Mouse (Mus musculus) kidney, embryonic 14.5 days (tissue): ENCODE measurements around the gene Ubp1. TPM values are rescaled to one million over a fixed set of nuclear protein-coding genes. Genes with fewer than 3 reads are reported as not detected.

Source experiments
- ATAC-seq: fragments of 200-750 bp; cut with Nextera tagmentation; 2 replicates; pipeline ENCODE4 v1.8.0; 2017; ENCODE audit warnings: moderate number of reproducible peaks, mild to moderate bottlenecking, moderate TSS enrichment, moderate library complexity; ENCODE audit not compliant: low FRiP score, low TSS enrichment
- H3K27ac ChIP-seq: fragments of 300-500 bp; sonication (generic); 2 replicates; pipeline ENCODE4 v1.5.1; 2014; ENCODE audit warnings: low read depth, mild to moderate bottlenecking, low read length, moderate library complexity, mixed read lengths
- H3K27me3 ChIP-seq: fragments of 300-500 bp; sonication (generic); 2 replicates; pipeline ENCODE4 v1.6.1; 2014; ENCODE audit warnings: mild to moderate bottlenecking, low read length; ENCODE audit not compliant: control insufficient read depth, insufficient read depth
- H3K36me3 ChIP-seq: fragments of 300-500 bp; sonication (generic); 2 replicates; pipeline ENCODE4 v1.6.1; 2014; ENCODE audit warnings: low read length, mixed read lengths; ENCODE audit not compliant: control insufficient read depth, insufficient read depth
- H3K4me1 ChIP-seq: fragments of 300-500 bp; sonication (generic); 2 replicates; pipeline ENCODE4 v1.6.1; 2014; ENCODE audit warnings: low read length, mixed read lengths; ENCODE audit not compliant: control insufficient read depth, insufficient read depth
- H3K4me2 ChIP-seq: fragments of 300-500 bp; sonication (generic); replicated peaks from 2 replicates; pipeline ENCODE4 v1.6.1; 2014; ENCODE audit warnings: low read depth, mild to moderate bottlenecking, low read length
- H3K4me3 ChIP-seq: fragments of 300-500 bp; sonication (generic); 2 replicates; pipeline ENCODE4 v1.5.1; 2014; ENCODE audit warnings: mild to moderate bottlenecking, low read length
- H3K9ac ChIP-seq: fragments of 300-500 bp; sonication (generic); 2 replicates; pipeline ENCODE4 v1.6.1; 2014; ENCODE audit warnings: low read depth, mild to moderate bottlenecking, low read length, moderate library complexity
- H3K9me3 ChIP-seq: fragments of 300-500 bp; sonication (generic); 2 replicates; pipeline ENCODE4 v1.6.1; 2016; ENCODE audit warnings: low read length; ENCODE audit not compliant: control insufficient read depth
- WGBS: fragments of 180-500 bp; shearing (Covaris S2); extraction: QIAGEN DNeasy Blood & Tissue Kit; methylation state at CpG from one replicate; pipeline ENCODE4 v1.1.7; 2014; 5-methylcytosine and 5-hydroxymethylcytosine counted together
- polyA plus RNA-seq: library from polyadenylated mRNA; unstranded; fragments of >200 nt; fragmentation: Nextera tagmentation; extraction: Ambion mirVana; gene quantifications from 2 replicates; pipeline ENCODE4 v1.2.1, GENCODE M21; 2014

Ubp1 gene
- polyA plus RNA-seq, 1 experiment from 2014 or later: 53.9 TPM

DNA sequence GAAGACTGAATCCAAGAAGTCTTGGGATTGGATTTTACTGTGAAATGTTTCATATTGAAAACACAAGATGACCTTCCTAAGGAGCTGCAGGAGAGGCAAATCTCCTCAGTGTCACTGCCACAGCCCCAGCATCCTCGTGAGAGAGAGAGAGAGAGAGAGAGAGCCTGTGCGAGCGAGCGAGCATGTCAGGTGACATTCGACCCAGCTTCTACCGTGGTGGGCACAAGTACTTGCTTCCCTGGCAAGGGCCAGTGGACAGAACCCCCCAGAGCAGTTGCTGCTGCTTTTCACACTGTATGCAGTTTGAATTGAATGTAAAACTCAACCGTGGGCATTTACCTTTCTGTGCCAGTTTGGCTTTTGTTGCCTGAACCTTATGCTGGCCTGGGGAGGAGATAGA is 44.7 kb downstream of the Ubp1 start:
- no peaks in the 10 kb centered on the region for H3K27me3 ChIP-seq
- no peak overlapping the region for H3K4me2 ChIP-seq
- H3K4me1 ChIP-seq: 0 out of 2 replicates have a peak, but pooled peaks cover 4% of the 10 kb centered on the region
- no peaks in the 10 kb centered on the region for H3K9me3 ChIP-seq
- peaks cover 72% of the 10 kb centered on the region for H3K36me3 ChIP-seq
- H3K27ac ChIP-seq: no peak overlapping the region
- WGBS: 76% methylated on average over 7 of the region's 7 CpGs
- ATAC-seq: no peak
- no peak overlapping the region for H3K4me3 ChIP-seq
- no peak overlapping the region for H3K9ac ChIP-seq

DNA sequence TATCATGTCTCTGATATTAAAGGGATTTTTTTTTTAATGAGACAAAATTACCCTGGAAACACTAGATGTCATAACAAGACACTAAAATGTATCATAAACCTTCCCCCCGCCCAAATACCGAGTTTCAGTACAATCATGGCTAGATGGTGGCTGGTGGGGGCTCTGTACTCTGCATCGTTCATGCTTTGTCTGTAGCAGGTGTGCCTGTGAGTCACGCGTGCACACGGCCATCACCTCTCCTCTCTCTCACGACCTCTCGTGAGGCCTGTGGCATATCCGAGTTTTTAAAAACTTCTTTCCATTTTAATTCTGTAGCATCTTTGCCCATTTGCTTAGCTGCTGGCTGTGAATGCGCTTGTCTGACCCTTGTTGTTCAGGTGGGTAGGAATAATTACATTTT is 45.5 kb downstream of the Ubp1 start:
- no peak overlapping the region for H3K4me2 ChIP-seq
- WGBS: 93% methylated on average over 10 of the region's 10 CpGs
- H3K36me3 ChIP-seq: peaks cover 65% of the 10 kb centered on the region
- no peak overlapping the region for H3K9ac ChIP-seq
- no peak for ATAC-seq
- H3K4me1 ChIP-seq: 0 out of 2 replicates have a peak, but pooled peaks cover 4% of the 10 kb centered on the region
- H3K9me3 ChIP-seq: no peaks in the 10 kb centered on the region
- no peaks in the 10 kb centered on the region for H3K27me3 ChIP-seq
- no peak overlapping the region for H3K27ac ChIP-seq
- H3K4me3 ChIP-seq: no peak overlapping the region

- no peak overlapping the region for H3K27ac ChIP-seq
- H3K36me3 ChIP-seq: peaks cover 62% of the 10 kb centered on the region
- H3K9me3 ChIP-seq: no peaks in the 10 kb centered on the region
- ATAC-seq: no peak
- 70% methylated on average over 11 of the region's 11 CpGs for WGBS
- no peak overlapping the region for H3K9ac ChIP-seq
- H3K27me3 ChIP-seq: no peaks in the 10 kb centered on the region
- H3K4me1 ChIP-seq: 0 out of 2 replicates have a peak, but pooled peaks cover 4% of the 10 kb centered on the region
- no peak overlapping the region for H3K4me3 ChIP-seq
- H3K4me2 ChIP-seq: no peak overlapping the region
Observed at GRCm38 (mm10) chr9:113977225-113977840, 46.6 kb downstream of the Ubp1 start.

GRCm38 (mm10) chr9:113978656-113979055 is 47.9 kb downstream of the Ubp1 start:
- no peak overlapping the region for H3K27ac ChIP-seq
- WGBS: 63% methylated on average over 7 of the region's 7 CpGs
- no peak overlapping the region for H3K9ac ChIP-seq
- H3K36me3 ChIP-seq: peaks cover 53% of the 10 kb centered on the region
- H3K4me2 ChIP-seq: no peak overlapping the region
- H3K4me3 ChIP-seq: no peak overlapping the region
- H3K27me3 ChIP-seq: no peaks in the 10 kb centered on the region
- no peaks in the 10 kb centered on the region for H3K9me3 ChIP-seq
- no peak for ATAC-seq
- 0 out of 2 replicates have a peak, but pooled peaks cover 4% of the 10 kb centered on the region for H3K4me1 ChIP-seq

DNA sequence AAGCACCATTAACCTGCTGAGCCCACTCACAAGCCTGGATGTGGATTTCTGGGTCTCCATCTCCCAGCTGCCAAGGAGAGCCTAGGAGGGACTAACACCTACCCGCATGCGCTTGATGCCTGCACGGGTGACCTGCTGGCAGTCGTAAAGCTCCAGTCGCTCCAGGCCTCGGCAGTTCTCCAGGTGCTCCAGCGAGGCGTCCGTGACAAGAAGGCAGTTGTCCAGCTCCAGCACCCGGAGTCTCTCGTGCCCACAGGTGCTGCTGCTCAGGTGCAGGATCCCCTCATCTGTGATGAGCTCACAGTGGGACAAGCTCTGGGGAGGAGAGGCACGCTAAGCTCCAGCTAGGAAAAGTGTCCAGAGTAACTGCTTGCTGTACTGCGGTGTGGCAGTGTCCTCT is 48.6 kb downstream of the Ubp1 start:
- Histone ChIP-seq H3K4me1 (0 out of 2 replicates have a peak, but pooled peaks cover 4% of the 10 kb centered on the region), H3K36me3 (peaks cover 46% of the 10 kb centered on the region)

GRCm38 (mm10) chr9:113981099-113981880 is 50.6 kb downstream of the Ubp1 start:
- no peak overlapping the region for H3K27ac ChIP-seq
- H3K9ac ChIP-seq: no peak overlapping the region
- 0 out of 2 replicates have a peak, but pooled peaks cover 4% of the 10 kb centered on the region for H3K4me1 ChIP-seq
- 74% methylated on average over 16 of the region's 16 CpGs for WGBS
- peaks cover 26% of the 10 kb centered on the region for H3K36me3 ChIP-seq
- H3K4me2 ChIP-seq: no peak overlapping the region
- no peaks in the 10 kb centered on the region for H3K9me3 ChIP-seq
- H3K27me3 ChIP-seq: no peaks in the 10 kb centered on the region
- no peak for ATAC-seq
- H3K4me3 ChIP-seq: no peak overlapping the region

More for the DNA sequence above, 48.6 kb downstream of the Ubp1 start:
- Histone ChIP-seq H3K9ac (no peak overlapping the region), H3K27ac (no peak overlapping the region), H3K4me3 (no peak overlapping the region), H3K27me3 (no peaks in the 10 kb centered on the region), H3K4me2 (no peak overlapping the region), H3K9me3 (no peaks in the 10 kb centered on the region)
- ATAC-seq: no peak
- WGBS: 61% methylated on average over 13 of the region's 13 CpGs

DNA sequence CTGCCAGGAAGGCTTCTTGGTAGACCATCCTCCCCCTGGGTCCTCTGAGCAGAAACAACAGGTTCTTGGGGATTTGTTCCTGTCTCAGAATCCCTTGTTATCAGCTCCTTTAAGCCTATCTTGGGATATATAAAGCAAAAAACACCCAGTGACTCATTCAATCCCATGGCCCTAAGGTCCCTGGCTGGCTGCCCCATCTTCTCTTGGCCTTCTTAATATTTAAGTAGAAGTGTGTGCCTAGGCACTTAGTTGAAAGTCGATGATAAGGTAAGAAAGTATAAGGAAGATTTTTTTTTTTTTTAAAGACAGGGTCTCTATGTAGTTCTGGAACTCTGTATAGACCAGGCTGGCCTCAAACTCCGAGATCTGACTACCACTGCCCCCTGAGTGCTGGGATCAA is 51.7 kb downstream of the Ubp1 start:
- H3K36me3 ChIP-seq: peaks cover 16% of the 10 kb centered on the region; the same call in 1 of the 2 replicates
- no peak overlapping the region for H3K9ac ChIP-seq
- no peaks in the 10 kb centered on the region for H3K9me3 ChIP-seq
- ATAC-seq: no peak
- H3K4me2 ChIP-seq: no peak overlapping the region
- 0 out of 2 replicates have a peak, but pooled peaks cover 4% of the 10 kb centered on the region for H3K4me1 ChIP-seq
- 90% methylated on average over 2 of the region's 2 CpGs for WGBS
- no peak overlapping the region for H3K27ac ChIP-seq
- H3K27me3 ChIP-seq: no peaks in the 10 kb centered on the region
- no peak overlapping the region for H3K4me3 ChIP-seq

- H3K4me3 ChIP-seq: no peak overlapping the region
- peaks cover 10% of the 10 kb centered on the region; the same call in 1 of the 2 replicates for H3K36me3 ChIP-seq
- H3K27me3 ChIP-seq: no peaks in the 10 kb centered on the region
- 0 out of 2 replicates have a peak, but pooled peaks cover 4% of the 10 kb centered on the region for H3K4me1 ChIP-seq
- WGBS: 77% methylated on average over 11 of the region's 11 CpGs
- ATAC-seq: no peak
- H3K27ac ChIP-seq: no peak overlapping the region
- no peaks in the 10 kb centered on the region for H3K9me3 ChIP-seq
- no peak overlapping the region for H3K9ac ChIP-seq
- H3K4me2 ChIP-seq: no peak overlapping the region
Observed at GRCm38 (mm10) chr9:113982883-113983670, 52.3 kb downstream of the Ubp1 start.
